Mouse (Mus musculus) kidney, embryonic 15.5 days (tissue): ENCODE measurements at regions not wholly inside any gene's neighbourhood (a gene's known extent, or its start where the extent isn't known, plus 50 kb on each side); places are given as distances from the start of the nearest gene placed in this dataset.

Source experiments
- ATAC-seq: fragments of 200-750 bp; cut with Nextera tagmentation; replicated peaks from 2 replicates; pipeline ENCODE4 v1.8.0; 2017; ENCODE audit warnings: moderate TSS enrichment; ENCODE audit not compliant: low FRiP score
- H3K27ac ChIP-seq: fragments of 300-500 bp; sonication (generic); 2 replicates; pipeline ENCODE4 v1.5.1; 2015; ENCODE audit warnings: mild to moderate bottlenecking, inconsistent platforms
- H3K27me3 ChIP-seq: fragments of 300-500 bp; sonication (generic); 2 replicates; pipeline ENCODE4 v1.6.1; 2015; ENCODE audit warnings: inconsistent platforms
- H3K36me3 ChIP-seq: fragments of 300-500 bp; sonication (generic); 2 replicates; pipeline ENCODE4 v1.6.1; 2015; ENCODE audit warnings: inconsistent platforms
- H3K4me1 ChIP-seq: fragments of 300-500 bp; sonication (generic); 2 replicates; pipeline ENCODE4 v1.6.1; 2015; ENCODE audit warnings: inconsistent platforms
- H3K4me2 ChIP-seq: fragments of 300-500 bp; sonication (generic); 2 replicates; pipeline ENCODE4 v1.6.1; 2015; ENCODE audit warnings: moderate library complexity, mild to moderate bottlenecking, inconsistent platforms
- H3K4me3 ChIP-seq: fragments of 300-500 bp; sonication (generic); replicated peaks from 2 replicates; pipeline ENCODE4 v1.5.1; 2015; ENCODE audit warnings: mild to moderate bottlenecking, inconsistent platforms
- H3K9ac ChIP-seq: fragments of 300-500 bp; sonication (generic); 2 replicates; pipeline ENCODE4 v1.6.1; 2015; ENCODE audit warnings: mild to moderate bottlenecking, inconsistent platforms
- H3K9me3 ChIP-seq: fragments of 300-500 bp; sonication (generic); replicated peaks from 2 replicates; pipeline ENCODE4 v1.6.1; 2016; ENCODE audit warnings: inconsistent platforms
- WGBS: fragments of 180-500 bp; shearing (Covaris S2); methylation state at CpG from one replicate; pipeline ENCODE4 v1.1.7; 2015; ENCODE audit warnings: mixed read lengths; 5-methylcytosine and 5-hydroxymethylcytosine counted together

DNA sequence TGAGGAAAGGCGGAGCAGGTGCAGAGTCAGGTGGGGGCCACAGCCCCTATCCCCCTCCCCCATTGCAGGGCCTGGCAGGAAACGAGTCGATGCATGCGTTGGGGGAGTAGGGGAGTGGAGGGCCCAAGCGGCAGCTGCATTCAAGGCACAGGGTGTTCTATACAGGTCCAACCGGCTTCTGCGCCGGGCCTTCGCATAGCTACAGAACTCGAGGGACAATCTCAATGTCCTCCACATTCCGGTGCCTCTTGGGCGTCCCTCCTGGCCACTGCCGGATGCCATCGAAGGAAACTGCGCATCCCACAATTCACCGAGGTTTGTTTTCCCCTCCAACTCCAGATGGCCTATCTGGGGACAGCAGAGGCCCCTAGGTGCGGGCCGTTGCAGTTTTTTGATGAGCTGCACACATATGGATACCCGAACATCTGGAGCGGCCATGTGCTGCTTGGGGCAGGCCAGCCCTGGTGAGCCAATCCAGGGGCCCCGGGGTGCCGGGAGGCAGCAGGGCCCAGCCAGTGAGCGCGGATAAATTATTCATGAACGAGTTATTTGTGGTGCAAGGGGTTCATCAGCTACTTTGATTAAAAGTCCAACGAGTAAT lies 137.5 kb downstream of the Tle3 start:
- peak overlapping the region; percentile 35 for H3K4me2 ChIP-seq
- 13% methylated on average over 26 of the region's 26 CpGs for WGBS
- no peak overlapping the region for H3K9ac ChIP-seq
- no peaks in the 10 kb centered on the region for H3K36me3 ChIP-seq
- peaks cover 23% of the 10 kb centered on the region for H3K4me1 ChIP-seq
- H3K27me3 ChIP-seq = peaks cover 42% of the 10 kb centered on the region
- no peak for ATAC-seq
- H3K4me3 ChIP-seq = peak overlapping the region; percentile 1; the same call in 1 of the 2 replicates
- H3K27ac ChIP-seq = no peak overlapping the region
- no peaks in the 10 kb centered on the region for H3K9me3 ChIP-seq

GRCm38 (mm10) chr9:61509091-61509490 lies 136.9 kb downstream of the Tle3 start:
- Histone ChIP-seq H3K4me1 (peaks cover 23% of the 10 kb centered on the region), H3K9ac (no peak overlapping the region), H3K4me2 (no peak overlapping the region), H3K4me3 (no peak overlapping the region), H3K9me3 (no peaks in the 10 kb centered on the region), H3K27ac (no peak overlapping the region), H3K36me3 (no peaks in the 10 kb centered on the region), H3K27me3 (peaks cover 48% of the 10 kb centered on the region)
- no peak for ATAC-seq
- WGBS = 67% methylated on average over 5 of the region's 5 CpGs

DNA sequence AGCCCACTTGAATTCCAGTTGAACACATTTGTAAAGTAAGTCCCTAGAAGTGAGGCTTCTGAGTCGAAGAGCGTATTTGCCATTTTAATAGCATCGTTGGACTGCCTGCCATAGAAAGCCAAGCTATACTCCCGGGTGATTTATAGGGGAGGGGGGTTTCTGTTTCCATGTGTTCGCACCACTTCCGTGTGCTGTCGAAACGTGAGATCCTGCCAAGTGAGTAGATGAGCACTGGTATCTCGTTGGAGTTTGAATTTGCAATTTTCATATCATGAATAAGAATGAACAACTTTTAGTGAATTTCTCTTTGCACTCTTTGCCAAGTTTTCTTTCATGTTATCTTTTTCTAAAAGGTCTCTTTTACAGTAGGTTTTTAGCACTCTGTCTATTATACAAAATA lies 128.7 kb downstream of the Tle3 start:
- H3K4me3 ChIP-seq = no peak overlapping the region
- no peaks in the 10 kb centered on the region for H3K4me1 ChIP-seq
- H3K4me2 ChIP-seq = no peak overlapping the region
- no peaks in the 10 kb centered on the region for H3K9me3 ChIP-seq
- H3K27me3 ChIP-seq = peaks cover 9% of the 10 kb centered on the region; the same call in 1 of the 2 replicates
- no peak overlapping the region for H3K27ac ChIP-seq
- ATAC-seq = no peak
- H3K36me3 ChIP-seq = no peaks in the 10 kb centered on the region
- no peak overlapping the region for H3K9ac ChIP-seq
- WGBS = 36% methylated on average over 9 of the region's 9 CpGs

GRCm38 (mm10) chr9:61492896-61493295 lies 120.7 kb downstream of the Tle3 start:
- WGBS = 79% methylated on average over 8 of the region's 8 CpGs
- Histone ChIP-seq H3K9ac (no peak overlapping the region), H3K36me3 (no peaks in the 10 kb centered on the region), H3K4me3 (no peak overlapping the region), H3K4me1 (no peaks in the 10 kb centered on the region), H3K9me3 (no peaks in the 10 kb centered on the region), H3K27ac (no peak overlapping the region), H3K27me3 (peaks cover 36% of the 10 kb centered on the region; the same call in 1 of the 2 replicates), H3K4me2 (no peak overlapping the region)
- no peak for ATAC-seq

DNA sequence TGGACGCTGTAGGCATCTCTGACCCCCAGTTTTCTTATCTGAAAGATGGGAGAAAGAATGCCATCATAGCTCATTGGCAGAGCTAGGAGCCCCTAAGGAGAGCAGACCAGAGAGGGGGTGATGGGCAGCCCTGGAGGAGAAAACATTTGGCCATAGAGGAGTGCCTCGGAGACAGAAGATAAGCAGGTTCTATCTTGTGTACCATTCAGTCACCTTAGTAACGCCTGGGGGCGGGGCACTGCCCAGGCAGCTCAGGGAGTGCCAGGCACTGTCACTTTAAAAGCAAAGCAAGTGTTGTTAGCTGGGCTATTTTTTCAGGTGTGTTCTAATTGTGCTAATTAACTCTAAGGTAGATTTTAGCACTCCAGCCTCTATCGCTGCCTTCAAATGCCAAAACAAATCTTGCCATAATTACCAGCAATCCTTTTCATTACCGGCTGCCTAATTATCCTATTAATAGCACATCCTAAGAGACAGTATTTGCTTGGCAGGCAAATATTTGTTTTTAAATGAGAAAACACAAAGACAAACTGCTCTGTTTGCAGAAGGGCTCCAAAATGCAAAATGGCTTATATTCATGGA lies 119.1 kb downstream of the Tle3 start:
- Histone ChIP-seq H3K4me3 (no peak overlapping the region), H3K9ac (no peak overlapping the region), H3K27ac (no peak overlapping the region), H3K4me2 (no peak overlapping the region), H3K4me1 (no peaks in the 10 kb centered on the region), H3K9me3 (no peaks in the 10 kb centered on the region), H3K27me3 (peaks cover 39% of the 10 kb centered on the region; the same call in 1 of the 2 replicates), H3K36me3 (no peaks in the 10 kb centered on the region)
- no peak for ATAC-seq
- WGBS = 46% methylated on average over 6 of the region's 6 CpGs

DNA sequence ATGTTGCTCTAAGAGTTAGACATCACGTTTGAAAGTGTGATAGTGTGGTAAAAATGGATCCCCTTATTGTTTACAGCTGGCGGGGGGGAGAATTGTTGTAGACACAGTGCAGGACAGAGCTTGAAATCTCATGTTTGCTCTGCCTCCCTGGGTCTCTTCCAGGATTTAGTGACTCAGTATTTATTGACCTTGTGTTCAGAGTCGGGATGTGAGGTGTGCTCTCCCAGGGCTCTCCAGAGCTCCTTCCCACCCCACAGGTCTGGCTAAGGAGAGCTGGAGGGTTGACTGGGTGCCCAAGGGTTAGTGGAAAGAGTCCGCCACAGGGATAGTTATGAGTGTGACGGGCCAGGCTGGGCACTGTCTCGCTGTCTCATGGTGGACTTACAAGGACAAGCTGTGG lies 117.8 kb downstream of the Tle3 start:
- no peak for ATAC-seq
- no peak overlapping the region for H3K9ac ChIP-seq
- H3K4me2 ChIP-seq = no peak overlapping the region
- no peak overlapping the region for H3K4me3 ChIP-seq
- H3K27me3 ChIP-seq = peaks cover 39% of the 10 kb centered on the region; the same call in 1 of the 2 replicates
- no peak overlapping the region for H3K27ac ChIP-seq
- H3K36me3 ChIP-seq = no peaks in the 10 kb centered on the region
- H3K9me3 ChIP-seq = no peaks in the 10 kb centered on the region
- no peaks in the 10 kb centered on the region for H3K4me1 ChIP-seq
- WGBS = 69% methylated on average over 6 of the region's 6 CpGs

DNA sequence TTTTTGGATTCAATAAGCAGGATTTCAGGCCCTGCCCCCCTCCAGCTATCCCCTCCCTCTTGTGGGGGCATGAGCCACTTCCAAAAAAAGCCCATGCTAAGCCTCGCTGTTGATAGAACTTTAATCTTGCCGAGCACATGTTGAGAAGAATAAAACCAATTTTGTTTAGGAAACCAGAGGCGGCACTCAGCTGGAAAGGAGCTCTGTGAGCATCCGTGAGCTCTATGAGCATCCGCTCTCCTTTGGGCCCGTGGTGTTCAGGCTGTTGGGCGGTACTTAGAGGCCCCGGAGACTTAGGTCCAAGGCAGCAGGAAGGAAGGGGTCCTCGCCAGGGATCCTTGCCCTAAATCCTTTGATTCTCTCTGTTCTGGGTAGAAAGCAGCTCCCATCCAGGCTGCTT lies 117.0 kb downstream of the Tle3 start:
- H3K27me3 ChIP-seq = peaks cover 44% of the 10 kb centered on the region; the same call in 1 of the 2 replicates
- WGBS = 41% methylated on average over 9 of the region's 9 CpGs
- no peak overlapping the region for H3K4me3 ChIP-seq
- no peaks in the 10 kb centered on the region for H3K9me3 ChIP-seq
- no peaks in the 10 kb centered on the region for H3K4me1 ChIP-seq
- H3K4me2 ChIP-seq = no peak overlapping the region
- no peak for ATAC-seq
- no peaks in the 10 kb centered on the region for H3K36me3 ChIP-seq
- no peak overlapping the region for H3K9ac ChIP-seq
- no peak overlapping the region for H3K27ac ChIP-seq

DNA sequence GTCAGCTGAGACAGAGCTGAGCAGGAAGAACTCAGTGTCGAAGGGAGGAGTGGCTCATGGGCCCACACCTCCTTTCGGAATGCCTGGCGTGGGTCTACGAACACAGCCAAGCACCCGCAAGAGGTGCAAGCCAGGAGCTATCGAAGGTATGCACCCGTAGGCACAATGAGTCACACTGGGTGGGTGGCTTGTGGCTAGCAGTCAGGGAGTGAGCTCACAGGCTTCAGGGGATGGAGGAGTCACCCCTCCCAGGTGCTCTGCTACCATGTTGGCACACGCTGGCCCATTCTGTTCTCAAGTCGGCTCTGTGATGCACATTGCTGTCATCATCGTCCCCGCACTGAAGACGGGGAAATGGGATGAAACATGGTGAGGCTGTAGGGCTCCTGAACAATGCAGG lies 115.7 kb downstream of the Tle3 start:
- Histone ChIP-seq H3K27me3 (peaks cover 44% of the 10 kb centered on the region; the same call in 1 of the 2 replicates), H3K9ac (no peak overlapping the region), H3K9me3 (no peaks in the 10 kb centered on the region), H3K4me2 (no peak overlapping the region), H3K27ac (no peak overlapping the region), H3K36me3 (no peaks in the 10 kb centered on the region), H3K4me3 (no peak overlapping the region), H3K4me1 (no peaks in the 10 kb centered on the region)
- no peak for ATAC-seq
- WGBS = 90% methylated on average over 12 of the region's 12 CpGs

DNA sequence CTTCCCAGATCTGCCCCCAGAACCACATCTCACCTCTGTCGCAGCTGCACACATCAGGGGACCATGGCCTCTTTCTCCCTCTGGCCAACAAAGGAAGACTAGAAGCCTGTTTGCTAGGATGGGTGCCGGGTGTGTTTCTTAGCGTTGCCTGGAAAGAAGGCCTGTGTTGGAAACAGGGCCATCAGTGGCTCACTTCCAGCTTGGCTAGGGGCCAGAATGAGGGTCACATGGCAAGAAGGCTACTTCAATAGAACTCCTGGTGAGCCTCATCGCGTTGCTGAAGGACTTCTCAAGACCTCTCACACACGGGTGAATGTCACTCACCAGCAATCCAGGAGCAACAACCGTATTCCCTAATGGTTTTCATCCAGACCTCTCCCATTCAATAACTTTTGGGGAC lies 115.0 kb downstream of the Tle3 start:
- no peak overlapping the region for H3K4me3 ChIP-seq
- H3K9me3 ChIP-seq = no peaks in the 10 kb centered on the region
- H3K9ac ChIP-seq = no peak overlapping the region
- H3K4me1 ChIP-seq = no peaks in the 10 kb centered on the region
- WGBS = 68% methylated on average over 7 of the region's 7 CpGs
- no peak overlapping the region for H3K4me2 ChIP-seq
- H3K36me3 ChIP-seq = no peaks in the 10 kb centered on the region
- peaks cover 43% of the 10 kb centered on the region; the same call in 1 of the 2 replicates for H3K27me3 ChIP-seq
- ATAC-seq = no peak
- no peak overlapping the region for H3K27ac ChIP-seq

DNA sequence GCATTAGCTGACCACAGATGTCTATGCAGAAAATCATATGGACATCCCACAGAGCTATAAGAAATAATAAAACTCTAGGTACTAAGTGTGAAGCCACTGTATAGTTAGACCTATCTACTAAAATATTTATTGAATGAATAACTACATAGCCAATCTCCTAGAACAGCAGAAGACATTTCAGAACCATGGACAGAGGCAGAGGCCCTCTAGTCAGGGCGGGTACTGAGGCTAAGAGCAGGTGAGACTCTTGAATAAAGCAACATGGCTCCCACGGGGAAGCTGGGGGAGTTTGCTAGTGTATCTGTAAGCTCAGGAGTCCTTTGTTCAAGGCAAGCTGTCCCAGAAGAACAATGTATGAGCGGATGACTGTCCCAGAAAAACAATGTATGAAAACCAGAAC lies 112.2 kb downstream of the Tle3 start:
- H3K36me3 ChIP-seq = no peaks in the 10 kb centered on the region

GRCm38 (mm10) chr9:61479626-61480025 lies 107.5 kb downstream of the Tle3 start:
- no peak overlapping the region for H3K4me2 ChIP-seq
- no peaks in the 10 kb centered on the region for H3K9me3 ChIP-seq
- peaks cover 22% of the 10 kb centered on the region for H3K27me3 ChIP-seq
- H3K4me3 ChIP-seq = no peak overlapping the region
- H3K9ac ChIP-seq = no peak overlapping the region
- ATAC-seq = no peak
- no peaks in the 10 kb centered on the region for H3K4me1 ChIP-seq
- WGBS = 41% methylated on average over 6 of the region's 6 CpGs
- no peaks in the 10 kb centered on the region for H3K36me3 ChIP-seq
- H3K27ac ChIP-seq = no peak overlapping the region

More for the DNA sequence above, 112.2 kb downstream of the Tle3 start:
- no peak overlapping the region for H3K4me3 ChIP-seq
- 28% methylated on average over 3 of the region's 3 CpGs for WGBS
- no peaks in the 10 kb centered on the region for H3K9me3 ChIP-seq
- no peak overlapping the region for H3K9ac ChIP-seq
- H3K4me1 ChIP-seq = no peaks in the 10 kb centered on the region
- no peak overlapping the region for H3K4me2 ChIP-seq
- H3K27ac ChIP-seq = no peak overlapping the region
- H3K27me3 ChIP-seq = peaks cover 31% of the 10 kb centered on the region
- ATAC-seq = no peak

GRCm38 (mm10) chr9:61478862-61479261 lies 106.7 kb downstream of the Tle3 start:
- H3K4me3 ChIP-seq = no peak overlapping the region
- WGBS = 30% methylated on average over 9 of the region's 9 CpGs
- no peaks in the 10 kb centered on the region for H3K36me3 ChIP-seq
- H3K9me3 ChIP-seq = no peaks in the 10 kb centered on the region
- no peaks in the 10 kb centered on the region for H3K4me1 ChIP-seq
- no peak overlapping the region for H3K9ac ChIP-seq
- H3K4me2 ChIP-seq = no peak overlapping the region
- H3K27ac ChIP-seq = no peak overlapping the region
- no peak for ATAC-seq
- H3K27me3 ChIP-seq = peaks cover 20% of the 10 kb centered on the region

DNA sequence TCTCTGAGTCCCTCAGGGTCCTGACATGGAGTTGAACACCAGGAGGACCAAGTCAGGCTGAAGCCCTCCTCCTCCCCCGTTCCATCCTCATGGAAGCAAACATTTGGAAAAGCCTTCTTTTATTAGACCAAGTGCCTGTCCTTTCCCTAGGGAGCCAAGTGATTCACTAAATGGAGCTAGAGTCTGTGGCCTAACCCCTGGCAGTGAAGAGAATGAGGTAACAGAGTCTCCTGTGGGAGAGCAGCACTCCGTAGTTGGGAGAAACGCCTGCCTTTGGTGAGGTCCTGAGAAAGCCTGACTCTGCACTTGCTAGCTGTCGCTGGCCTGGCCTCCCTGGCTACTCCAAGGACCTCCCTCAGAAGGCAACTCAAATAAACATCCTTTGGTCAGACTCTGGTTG lies 104.2 kb downstream of the Tle3 start:
- H3K9me3 ChIP-seq = no peaks in the 10 kb centered on the region
- H3K4me1 ChIP-seq = peaks cover 7% of the 10 kb centered on the region
- no peak overlapping the region for H3K9ac ChIP-seq
- H3K27ac ChIP-seq = no peak overlapping the region
- no peak for ATAC-seq
- no peak overlapping the region for H3K4me3 ChIP-seq
- H3K27me3 ChIP-seq = peaks cover 16% of the 10 kb centered on the region
- WGBS = 42% methylated on average over 4 of the region's 4 CpGs
- H3K36me3 ChIP-seq = no peaks in the 10 kb centered on the region
- H3K4me2 ChIP-seq = no peak overlapping the region
